Mouse (Mus musculus): ENCODE results near the gene Zfp36l1.

Zfp36l1 gene

GRCm38 (mm10) chr12:80131359-80132249, 18.8 kb upstream of the Zfp36l1 start:
- no peak for DNase-seq (ENCODE audit: low read depth, low spot score)

DNA sequence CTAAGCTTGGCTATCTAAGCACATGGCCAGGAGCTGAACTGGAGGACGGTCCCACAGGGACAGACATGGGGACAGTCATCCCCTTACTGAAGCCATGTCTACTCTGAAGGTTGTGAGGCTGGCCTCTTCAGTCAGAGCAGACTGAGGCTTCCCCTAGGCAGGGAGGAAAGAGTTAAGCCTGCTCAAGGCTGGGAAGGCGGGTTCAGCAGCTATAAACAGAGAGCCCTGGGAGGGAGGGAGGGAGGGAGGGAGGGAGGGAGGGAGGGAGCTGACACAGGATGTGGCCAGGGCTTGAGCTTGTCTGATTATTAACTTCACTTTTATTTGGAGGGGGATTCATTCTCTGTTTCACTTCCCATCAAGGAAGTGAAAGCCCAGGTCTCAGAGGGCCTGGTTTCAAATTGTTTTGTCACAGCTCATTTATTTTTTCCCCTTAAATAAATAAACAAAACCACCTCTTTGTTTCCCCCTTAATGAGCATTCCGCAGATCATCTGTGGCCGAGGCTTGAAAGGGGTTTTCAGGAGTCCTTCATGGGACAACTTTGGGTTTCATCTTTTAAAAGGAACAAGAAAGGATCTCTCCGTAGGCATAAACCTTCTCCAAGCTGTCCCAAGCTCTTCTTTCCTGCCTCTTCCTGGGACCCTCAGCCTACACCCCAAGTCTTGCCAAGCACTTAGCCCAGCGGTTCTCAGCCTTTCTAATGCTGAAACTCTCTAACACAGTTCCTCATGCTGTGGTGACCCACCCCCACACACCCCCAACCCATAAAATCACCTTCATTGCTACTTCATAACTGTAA, 17.9 kb upstream of the Zfp36l1 start:
- DNase-seq (ENCODE audit: low read depth, low spot score): no peak

DNA sequence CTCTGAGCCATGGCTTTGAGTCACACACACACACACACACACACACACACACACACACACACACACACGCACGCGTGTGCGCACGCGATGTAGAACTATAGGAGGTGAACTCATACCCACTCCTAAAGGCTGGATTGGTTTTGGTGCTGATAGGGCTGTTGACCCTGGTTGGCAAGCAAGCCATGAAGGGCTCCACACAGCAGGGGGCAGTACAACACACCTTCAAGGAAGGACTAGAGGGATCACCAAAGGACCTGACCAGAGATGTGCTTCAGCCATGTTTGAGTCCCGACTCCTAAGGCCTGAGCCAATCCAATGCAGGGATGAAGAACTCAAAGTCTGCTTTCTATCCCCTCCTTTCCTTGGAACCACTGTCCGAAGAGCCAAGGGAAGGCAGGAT, 16.7 kb upstream of the Zfp36l1 start:
- DNase-seq (ENCODE audit: low read depth, low spot score): peak; percentile 34

GRCm38 (mm10) chr12:80127191-80127762, 14.5 kb upstream of the Zfp36l1 start:
- DNase-seq (ENCODE audit: low read depth, low spot score): no peak

- DNase-seq (ENCODE audit: low read depth, low spot score): no peak
These were observed 12.5 kb upstream of the Zfp36l1 start for GRCm38 (mm10) chr12:80125316-80125715.

- no peak for DNase-seq (ENCODE audit: low read depth, low spot score)
These were observed 11.9 kb upstream of the Zfp36l1 start for GRCm38 (mm10) chr12:80124756-80125155.

GRCm38 (mm10) chr12:80124211-80124610, 11.4 kb upstream of the Zfp36l1 start:
- no peak for DNase-seq (ENCODE audit: low read depth, low spot score)

DNA sequence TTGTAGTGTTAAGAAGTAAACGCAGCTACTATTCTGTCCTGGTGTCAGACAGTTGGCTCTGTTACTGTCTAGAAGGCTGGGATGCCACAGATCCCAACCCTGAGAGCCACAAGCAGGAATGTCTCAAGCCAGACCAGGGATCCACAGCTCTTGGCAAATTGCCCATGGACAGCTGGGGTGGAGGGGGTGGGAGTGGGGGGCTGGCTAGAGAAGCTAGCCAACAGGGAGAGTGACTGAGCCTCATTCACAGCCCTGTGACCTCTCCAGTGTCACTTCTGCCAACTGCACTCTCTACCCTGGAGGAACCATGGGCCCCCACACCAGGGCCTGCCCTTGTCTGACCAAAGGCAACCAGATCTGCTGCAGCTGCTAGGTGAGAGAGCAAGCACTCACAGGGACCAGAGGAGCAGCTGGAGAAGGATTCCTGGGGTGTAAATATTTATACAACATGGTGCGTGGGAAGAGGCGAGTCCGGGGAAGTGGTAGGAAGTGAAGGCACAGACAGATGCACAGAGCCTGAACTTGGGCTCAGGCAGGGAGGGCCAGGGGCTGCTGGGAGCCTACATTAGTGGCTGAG, 10.5 kb upstream of the Zfp36l1 start:
- DNase-seq (ENCODE audit: low read depth, low spot score): no peak

- DNase-seq (ENCODE audit: low read depth, low spot score): no peak
These were observed 8.6 kb upstream of the Zfp36l1 start for GRCm38 (mm10) chr12:80121438-80121837.

DNA sequence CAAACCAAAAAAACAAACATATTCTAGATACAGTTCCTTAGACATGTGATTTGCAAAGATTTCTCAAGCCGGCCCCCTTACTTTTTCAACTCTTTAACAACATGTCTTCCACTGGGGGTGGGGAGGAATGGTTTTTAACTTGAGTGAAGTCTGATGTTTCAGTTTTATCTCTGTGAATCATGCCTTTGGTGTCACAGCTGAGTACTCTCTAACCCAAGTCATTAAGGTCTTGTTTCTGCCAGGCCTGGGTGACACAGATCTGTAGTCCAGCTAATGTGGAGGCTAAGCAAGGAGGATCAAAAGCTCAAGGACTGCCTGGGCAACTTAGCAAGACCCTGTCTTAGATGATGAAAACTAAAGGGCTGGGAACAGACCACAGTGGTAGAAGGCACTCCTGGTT, 5.8 kb upstream of the Zfp36l1 start:
- DNase-seq (ENCODE audit: low read depth, low spot score): no peak

- DNase-seq (ENCODE audit: low read depth, low spot score): no peak
These were observed 3.6 kb upstream of the Zfp36l1 start for GRCm38 (mm10) chr12:80116206-80117112.

- no peak for DNase-seq (ENCODE audit: low read depth, low spot score)
These were observed 3.0 kb upstream of the Zfp36l1 start for GRCm38 (mm10) chr12:80115863-80116194.

DNA sequence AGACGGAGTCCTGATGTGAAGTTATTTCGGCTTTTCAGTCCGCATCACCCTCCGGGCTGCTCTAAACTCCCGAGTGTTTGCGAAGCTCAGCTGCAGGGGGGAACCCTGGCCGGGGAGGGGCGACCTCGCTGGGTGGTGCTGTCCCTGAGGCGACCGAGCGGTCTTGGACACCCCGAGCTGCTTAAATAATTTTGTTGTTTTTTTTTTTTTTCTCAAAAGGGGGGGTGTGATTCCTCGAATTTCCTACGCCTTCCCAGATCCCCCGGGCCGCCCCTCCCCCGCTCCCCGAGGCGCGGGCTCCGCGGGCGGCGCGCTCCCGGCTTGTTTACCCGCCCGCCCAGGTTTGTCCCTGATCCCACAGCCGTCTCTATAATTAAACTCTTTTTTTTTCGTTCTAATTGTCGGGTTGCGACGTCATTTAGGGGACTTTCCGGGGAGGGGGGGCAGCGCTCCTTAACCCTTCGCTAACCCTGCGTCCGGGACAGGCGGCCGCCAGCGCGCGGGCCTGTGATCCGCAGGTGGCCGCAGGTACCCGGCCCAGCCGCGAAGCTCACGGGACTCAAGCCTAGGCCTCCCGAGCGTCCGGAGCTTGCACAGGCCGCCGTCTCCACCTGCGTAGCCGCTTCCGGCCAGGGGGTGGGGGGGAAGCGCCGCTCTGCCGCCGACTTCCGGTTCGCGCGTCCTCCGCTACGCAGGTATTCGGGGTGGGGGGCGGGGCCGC, 2.5 kb upstream of the Zfp36l1 start:
- DNase-seq (ENCODE audit: low read depth, low spot score): peak; percentile 73

DNA sequence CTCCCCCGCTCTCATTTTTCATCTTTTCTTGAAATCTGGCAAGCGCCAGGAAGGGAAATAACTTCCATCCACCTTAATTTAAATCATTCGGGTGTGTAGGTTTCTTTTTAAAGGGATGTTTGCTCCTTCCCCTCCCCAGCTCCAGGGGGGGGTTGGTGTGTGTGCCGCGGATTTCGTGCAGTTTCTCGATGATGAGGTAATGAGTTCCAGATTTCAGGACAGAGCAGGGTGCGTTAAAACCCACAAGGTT, 2.0 kb upstream of the Zfp36l1 start:
- DNase-seq (ENCODE audit: low read depth, low spot score): peak; percentile 83

GRCm38 (mm10) chr12:80114031-80114891, 1.4 kb upstream of the Zfp36l1 start:
- DNase-seq (ENCODE audit: low read depth, low spot score): peak; percentile 93

DNA sequence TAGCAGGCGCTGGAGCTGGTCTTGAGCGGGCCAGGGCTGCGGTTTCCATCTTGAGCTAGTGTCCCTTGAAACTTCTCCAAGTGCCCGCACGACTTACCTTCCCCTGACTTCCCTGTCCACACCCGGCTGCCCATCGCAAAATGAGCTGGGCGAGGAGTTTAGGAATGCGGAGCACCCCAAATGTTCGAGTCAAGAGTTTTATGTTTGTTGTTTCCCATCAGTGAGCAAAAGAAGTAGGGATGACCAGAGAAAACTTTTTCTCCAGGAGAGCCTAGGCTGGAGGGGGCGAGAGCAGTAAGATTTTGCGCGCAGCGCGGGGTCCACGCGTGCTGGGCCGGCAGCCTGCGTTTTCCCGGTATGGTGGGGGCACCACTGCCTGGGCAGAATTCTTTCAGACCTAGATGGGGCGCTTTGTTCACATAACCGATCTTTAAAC, 791 bp upstream of the Zfp36l1 start:
- DNase-seq (ENCODE audit: low read depth, low spot score): no peak

DNA sequence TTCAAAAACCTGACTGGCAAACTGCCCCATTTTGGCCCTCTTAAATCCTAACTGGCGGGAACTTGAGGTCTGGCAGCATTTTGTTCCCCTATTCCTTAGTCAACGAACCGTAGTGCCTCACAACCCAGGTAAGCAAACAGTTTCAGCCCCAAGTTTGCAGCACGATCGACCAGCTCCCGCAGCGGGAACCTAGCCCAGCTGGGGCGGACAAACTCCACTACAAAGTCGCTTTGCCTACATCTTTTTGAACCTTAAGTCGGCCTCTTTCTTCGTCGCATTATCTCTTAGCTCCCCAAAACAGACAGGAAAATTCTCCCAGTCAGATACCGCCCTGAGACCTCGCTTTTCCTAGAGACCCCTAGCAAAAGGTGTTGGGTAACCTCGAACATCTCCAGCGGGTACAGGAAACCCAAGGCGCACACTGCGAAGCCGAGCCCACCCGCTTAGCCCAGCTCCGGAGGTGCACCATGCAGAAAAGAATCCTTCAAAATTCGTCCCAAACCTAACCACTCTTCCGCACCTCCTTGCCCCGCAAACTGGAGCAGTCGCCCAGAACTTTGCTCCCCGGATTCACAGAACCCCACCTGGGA, 647 bp downstream of the Zfp36l1 start:
- peak; percentile 38 for DNase-seq (ENCODE audit: low read depth, low spot score)

- DNase-seq (ENCODE audit: low read depth, low spot score): peak; percentile 55
These were observed 1.4 kb downstream of the Zfp36l1 start for GRCm38 (mm10) chr12:80111131-80112070.

All from 3T3-L1 (cell line).